Mouse (Mus musculus): Measurements from ENCODE around the gene Cep170b. TPM values are rescaled to one million over a fixed set of nuclear protein-coding genes. Genes with fewer than 3 reads are reported as not detected.

The Cep170b gene
- polyA plus RNA-seq, 2 experiments: 21.3 to 30.1 TPM

DNA sequence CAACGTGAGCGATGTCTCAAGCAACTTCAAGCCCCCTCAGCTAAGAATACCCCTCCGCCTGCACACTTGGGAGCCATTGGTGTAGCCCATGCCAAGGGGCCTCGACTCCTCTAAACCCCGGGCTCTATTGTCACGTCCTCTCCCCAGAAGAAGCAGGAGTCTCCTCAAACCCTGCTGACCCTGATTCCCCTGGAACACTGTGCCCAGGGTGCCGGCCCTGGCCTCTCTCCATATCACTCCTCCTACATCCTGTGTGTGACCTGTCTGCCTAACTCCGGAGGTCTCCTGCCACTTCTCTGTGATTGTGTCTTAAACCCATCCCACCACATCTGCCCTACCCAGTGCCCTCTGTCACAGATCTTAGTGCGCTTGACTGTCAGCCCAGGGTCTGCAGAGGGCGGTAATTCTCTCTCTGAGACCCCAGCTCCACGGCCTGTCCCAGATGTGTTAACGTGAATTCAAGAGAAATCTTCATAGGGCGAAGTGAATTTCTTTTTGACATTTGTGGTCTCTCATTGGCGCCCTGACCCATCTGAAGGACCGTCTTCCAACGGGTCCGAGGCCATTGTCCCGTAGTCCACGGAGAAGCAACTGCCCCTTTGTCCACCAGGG lies 42.2 kb upstream of the Cep170b start:
- H3K27me3 ChIP-seq (ENCODE audit: control insufficient read depth, insufficient read depth, low read length): peaks cover 33% of the 10 kb centered on the region
- ATAC-seq (ENCODE audit: low FRiP score, low read depth) (no peak), DNase-seq (ENCODE audit: low spot score) (no peak)
- 26% methylated on average over 19 of the region's 19 CpGs for WGBS
- H3K9me3 ChIP-seq (ENCODE audit: control insufficient read depth, low read length): no peaks in the 10 kb centered on the region
- peak overlapping the region; percentile 53 for H3K4me3 ChIP-seq (replicated peaks; ENCODE audit: low read length)
- H3K36me3 ChIP-seq (ENCODE audit: control insufficient read depth, insufficient read depth, low read length): no peaks in the 10 kb centered on the region
- H3K9ac ChIP-seq (ENCODE audit: low read depth, low read length, severe bottlenecking): peak overlapping the region; percentile 56
- H3K4me2 ChIP-seq (replicated peaks; ENCODE audit: low read depth, low read length, severe bottlenecking): peak overlapping the region; percentile 96
- no peak for TF ChIP-seq POLR2A (IDR thresholded peaks at IDR 0.05; ENCODE audit: borderline replicate concordance, extremely low read depth, insufficient read depth, insufficient read length)
- no peak overlapping the region for H3K27ac ChIP-seq (replicated peaks; ENCODE audit: low read depth, low read length)
- peaks cover 10% of the 10 kb centered on the region for H3K4me1 ChIP-seq (ENCODE audit: control insufficient read depth, insufficient read depth, low read length)

- under 1% methylated on average over 32 of the region's 60 CpGs for WGBS
- Histone ChIP-seq H3K36me3 (ENCODE audit: control insufficient read depth, insufficient read depth, low read length) (no peaks in the 10 kb centered on the region), H3K4me3 (replicated peaks; ENCODE audit: low read length) (peak within 1 kb of the TSS; percentile 53), H3K4me1 (ENCODE audit: control insufficient read depth, insufficient read depth, low read length) (peaks cover 10% of the 10 kb centered on the region; the same call in 1 of the 2 replicates), H3K9me3 (ENCODE audit: control insufficient read depth, low read length) (no peaks in the 10 kb centered on the region), H3K9ac (ENCODE audit: low read depth, low read length, severe bottlenecking) (peak within 1 kb of the TSS; percentile 56), H3K27ac (replicated peaks; ENCODE audit: low read depth, low read length) (no peak within 1 kb of the TSS), H3K27me3 (ENCODE audit: control insufficient read depth, insufficient read depth, low read length) (peaks cover 33% of the 10 kb centered on the region), H3K4me2 (replicated peaks; ENCODE audit: low read depth, low read length, severe bottlenecking) (peak within 1 kb of the TSS; percentile 96)
- no peak for TF ChIP-seq POLR2A (IDR thresholded peaks at IDR 0.05; ENCODE audit: borderline replicate concordance, extremely low read depth, insufficient read depth, insufficient read length)
- DNase-seq (ENCODE audit: low spot score) (peak; percentile 29), ATAC-seq (ENCODE audit: low FRiP score, low read depth) (peak; percentile 25)
Observed at GRCm38 (mm10) chr12:112678555-112679026, 41.7 kb upstream of the Cep170b start, which contains the start of gene Zbtb42. Gene Zbtb42, plus strand, starts transcription at chr12:112678828.

GRCm38 (mm10) chr12:112679027-112679996 lies 40.9 kb upstream of the Cep170b start:
- peak; percentile 8; the same call in 1 of the 2 replicates for ATAC-seq (ENCODE audit: low FRiP score, low read depth)
- H3K9ac ChIP-seq (ENCODE audit: low read depth, low read length, severe bottlenecking): peak overlapping the region; percentile 56
- H3K36me3 ChIP-seq (ENCODE audit: control insufficient read depth, insufficient read depth, low read length): no peaks in the 10 kb centered on the region
- no peak for TF ChIP-seq POLR2A (IDR thresholded peaks at IDR 0.05; ENCODE audit: borderline replicate concordance, extremely low read depth, insufficient read depth, insufficient read length)
- H3K4me3 ChIP-seq (replicated peaks; ENCODE audit: low read length): peak overlapping the region; percentile 53
- no peak overlapping the region for H3K27ac ChIP-seq (replicated peaks; ENCODE audit: low read depth, low read length)
- DNase-seq (ENCODE audit: low spot score): no peak
- no peaks in the 10 kb centered on the region for H3K9me3 ChIP-seq (ENCODE audit: control insufficient read depth, low read length)
- peak overlapping the region; percentile 96 for H3K4me2 ChIP-seq (replicated peaks; ENCODE audit: low read depth, low read length, severe bottlenecking)
- 5% methylated on average over 39 of the region's 87 CpGs for whole genome bisulfite sequencing
- H3K27me3 ChIP-seq (ENCODE audit: control insufficient read depth, insufficient read depth, low read length): peaks cover 33% of the 10 kb centered on the region
- peaks cover 10% of the 10 kb centered on the region; the same call in 1 of the 2 replicates for H3K4me1 ChIP-seq (ENCODE audit: control insufficient read depth, insufficient read depth, low read length)

DNA sequence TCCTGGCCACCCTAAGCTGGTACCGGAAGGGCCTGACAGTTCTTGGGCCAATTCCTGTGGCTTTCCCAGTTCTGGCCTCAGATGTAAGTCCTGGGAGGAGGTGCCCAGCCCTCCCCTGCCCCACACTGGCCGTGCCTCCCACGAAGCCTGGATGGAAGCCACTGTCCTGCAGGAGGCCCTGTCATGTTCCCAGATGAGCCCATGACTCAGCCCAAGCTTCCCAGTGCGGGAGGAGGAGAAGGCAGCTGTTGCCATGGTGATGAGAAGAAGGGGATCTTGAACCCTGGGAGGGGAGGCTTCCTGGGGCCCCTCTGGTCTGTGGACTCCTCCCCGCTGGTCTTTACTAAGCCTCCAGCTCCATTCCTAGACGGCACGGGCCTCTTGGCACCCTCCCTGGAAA lies 36.9 kb upstream of the Cep170b start:
- no peak for ATAC-seq (ENCODE audit: low FRiP score, low read depth)
- WGBS: 58% methylated on average over 7 of the region's 7 CpGs
- Histone ChIP-seq H3K4me3 (replicated peaks; ENCODE audit: low read length) (no peak overlapping the region), H3K36me3 (ENCODE audit: control insufficient read depth, insufficient read depth, low read length) (no peaks in the 10 kb centered on the region), H3K27ac (replicated peaks; ENCODE audit: low read depth, low read length) (no peak overlapping the region), H3K27me3 (ENCODE audit: control insufficient read depth, insufficient read depth, low read length) (peaks cover 27% of the 10 kb centered on the region), H3K9ac (ENCODE audit: low read depth, low read length, severe bottlenecking) (no peak overlapping the region), H3K4me1 (ENCODE audit: control insufficient read depth, insufficient read depth, low read length) (0 out of 2 replicates have a peak, but pooled peaks cover 2% of the 10 kb centered on the region), H3K4me2 (replicated peaks; ENCODE audit: low read depth, low read length, severe bottlenecking) (no peak overlapping the region), H3K9me3 (ENCODE audit: control insufficient read depth, low read length) (no peaks in the 10 kb centered on the region)
- DNase-seq (ENCODE audit: low spot score): no peak
- no peak for TF ChIP-seq POLR2A (IDR thresholded peaks at IDR 0.05; ENCODE audit: borderline replicate concordance, extremely low read depth, insufficient read depth, insufficient read length)

GRCm38 (mm10) chr12:112688458-112688857 lies 31.8 kb upstream of the Cep170b start:
- TF ChIP-seq POLR2A (IDR thresholded peaks at IDR 0.05; ENCODE audit: borderline replicate concordance, extremely low read depth, insufficient read depth, insufficient read length): no peak
- Histone ChIP-seq H3K4me2 (replicated peaks; ENCODE audit: low read depth, low read length, severe bottlenecking) (no peak overlapping the region), H3K27me3 (ENCODE audit: control insufficient read depth, insufficient read depth, low read length) (no peaks in the 10 kb centered on the region), H3K4me1 (ENCODE audit: control insufficient read depth, insufficient read depth, low read length) (peaks cover 8% of the 10 kb centered on the region), H3K27ac (replicated peaks; ENCODE audit: low read depth, low read length) (no peak overlapping the region), H3K36me3 (ENCODE audit: control insufficient read depth, insufficient read depth, low read length) (no peaks in the 10 kb centered on the region), H3K9me3 (ENCODE audit: control insufficient read depth, low read length) (no peaks in the 10 kb centered on the region), H3K9ac (ENCODE audit: low read depth, low read length, severe bottlenecking) (no peak overlapping the region), H3K4me3 (replicated peaks; ENCODE audit: low read length) (no peak overlapping the region)
- DNase-seq (ENCODE audit: low spot score) (no peak), ATAC-seq (ENCODE audit: low FRiP score, low read depth) (no peak)
- WGBS: 68% methylated on average over 15 of the region's 15 CpGs
